Mouse (Mus musculus): Measurements from ENCODE around the gene Psmb11. TPM values are rescaled to one million over a fixed set of nuclear protein-coding genes. Genes with fewer than 3 reads are reported as not detected.

Psmb11 gene
- total RNA-seq (2021): not detected
- long read RNA-seq, experiment 1: 0 reads
- long read RNA-seq, experiment 2: 0 reads

DNA sequence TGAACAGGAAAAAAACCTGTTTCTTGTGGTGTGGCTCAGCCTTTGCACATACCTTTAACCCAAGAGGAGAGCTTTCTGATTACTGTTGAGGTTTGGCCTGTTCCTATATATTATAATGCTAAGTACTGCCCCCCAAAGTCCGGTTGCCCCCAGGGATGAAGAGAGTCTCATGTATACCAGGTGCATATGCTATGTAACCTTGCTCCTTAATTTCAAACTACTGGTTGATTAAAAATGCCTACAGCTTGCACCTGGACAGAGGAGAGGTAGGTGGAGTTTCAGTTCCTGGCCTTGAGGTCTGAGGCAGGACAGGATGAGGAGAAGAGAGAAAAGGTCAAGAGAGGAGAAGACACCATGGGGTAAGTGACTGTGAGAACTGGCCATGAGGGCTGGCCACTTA is at the start of gene Psmb11:
Gene Psmb11, plus strand, starts transcription at position 301 of the 400 bp plus-strand sequence.
- no peak for DNase-seq

DNA sequence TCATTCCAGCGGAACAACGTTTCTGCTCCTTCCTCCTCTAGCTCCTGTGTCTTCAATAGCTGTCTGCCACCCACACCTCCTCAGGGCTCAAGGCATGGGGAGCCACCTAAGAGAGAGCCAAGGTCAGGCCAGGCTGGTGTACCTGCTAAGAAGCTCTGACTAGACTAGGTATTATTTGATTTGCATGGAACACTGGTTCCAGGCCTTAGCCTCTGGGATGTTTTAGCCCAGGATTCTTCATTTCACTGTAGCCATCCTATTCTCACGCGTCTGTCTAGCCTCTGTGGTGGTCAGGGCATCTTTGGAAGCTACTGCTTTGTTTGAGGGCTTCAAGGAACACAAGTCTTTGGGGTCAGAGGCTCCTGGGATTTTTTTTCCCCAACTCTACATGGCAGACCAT is 49.1 kb upstream of the Psmb11 start:
- DNase-seq: no peak

DNA sequence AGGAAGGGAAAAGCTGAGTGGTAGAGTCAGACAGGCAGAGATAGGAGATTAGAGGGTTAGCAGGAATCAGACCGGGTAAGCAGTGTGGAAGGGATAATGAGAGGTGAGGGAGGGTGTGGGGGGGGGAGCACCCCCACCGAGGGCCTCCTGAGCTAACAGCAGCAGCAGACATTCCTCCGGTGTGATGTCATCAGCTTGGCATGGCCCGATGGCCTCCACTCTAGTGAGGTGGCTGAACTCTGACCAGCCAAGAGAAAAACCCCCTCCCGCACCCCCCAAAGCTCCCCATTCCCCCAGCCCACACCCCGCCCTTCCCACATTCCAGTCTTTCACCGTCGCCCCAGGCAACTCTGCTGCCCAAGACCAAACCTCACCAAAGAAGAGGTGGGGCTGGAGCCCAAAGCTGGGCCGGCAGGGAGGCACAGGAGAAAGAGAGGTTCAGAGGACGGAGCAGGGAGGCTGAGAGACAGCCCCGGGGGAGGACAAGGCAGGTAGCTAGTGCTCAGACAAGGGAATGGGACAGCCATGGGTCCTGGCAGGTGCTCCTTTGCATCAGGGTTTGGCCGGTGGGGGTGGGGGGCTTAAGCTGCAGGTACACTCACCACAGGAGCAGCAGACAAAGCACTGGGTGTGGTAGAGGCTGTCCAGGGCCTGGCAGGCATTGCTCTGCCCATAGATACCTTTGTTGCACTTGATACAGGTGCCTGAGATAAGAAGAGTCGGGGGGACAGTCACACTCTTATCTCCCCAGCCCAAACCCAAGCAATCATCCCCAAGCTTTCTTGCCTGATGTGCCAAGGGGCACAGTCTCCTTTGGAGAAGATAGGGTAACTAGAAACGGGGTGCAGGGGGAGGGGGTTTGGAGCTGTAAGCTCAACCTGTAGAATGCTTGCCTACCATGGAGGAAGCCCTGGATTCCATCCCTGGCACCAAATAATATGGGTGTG is 48.2 kb upstream of the Psmb11 start:
- DNase-seq: no peak

DNA sequence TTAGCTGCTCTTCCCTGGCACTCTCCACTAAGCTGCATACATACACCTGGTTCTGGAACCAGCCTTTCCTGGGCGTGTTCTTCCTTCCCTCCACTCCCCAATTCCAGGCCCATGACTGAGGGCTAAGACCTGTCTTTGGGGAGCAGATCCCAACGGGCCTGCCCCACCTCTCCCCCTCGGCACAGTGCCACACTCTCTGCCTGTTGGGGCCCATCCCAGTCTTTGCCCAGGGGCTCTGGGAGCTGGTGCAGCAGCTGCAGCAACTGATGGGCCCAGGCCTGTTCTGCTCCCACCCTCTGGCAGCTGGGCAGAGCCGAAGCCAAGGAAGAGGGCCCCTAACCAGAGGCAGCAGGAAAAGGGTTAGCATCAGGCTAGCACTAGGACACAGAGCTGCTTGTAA is 47.0 kb upstream of the Psmb11 start:
- DNase-seq: peak; percentile 56

DNA sequence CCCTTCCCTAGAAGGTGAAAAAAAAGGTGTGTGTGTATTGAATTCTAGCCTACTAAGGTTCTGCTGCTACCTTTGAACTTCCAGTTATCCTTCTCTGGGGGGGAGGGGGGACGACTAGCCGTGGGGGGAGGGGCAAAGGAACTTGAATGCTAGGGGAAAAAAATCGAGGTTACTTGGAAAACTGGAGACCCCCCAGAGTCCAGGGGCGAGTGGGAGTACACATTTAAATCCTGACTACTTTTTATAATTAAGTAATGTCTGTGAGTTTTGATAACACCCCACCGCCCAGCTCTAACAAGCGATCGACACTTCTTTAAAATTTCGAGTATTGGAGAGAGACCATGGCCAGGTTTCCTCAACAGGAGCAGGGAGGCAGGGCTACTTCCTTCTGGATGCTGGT is 46.2 kb upstream of the Psmb11 start:
- DNase-seq: no peak

DNA sequence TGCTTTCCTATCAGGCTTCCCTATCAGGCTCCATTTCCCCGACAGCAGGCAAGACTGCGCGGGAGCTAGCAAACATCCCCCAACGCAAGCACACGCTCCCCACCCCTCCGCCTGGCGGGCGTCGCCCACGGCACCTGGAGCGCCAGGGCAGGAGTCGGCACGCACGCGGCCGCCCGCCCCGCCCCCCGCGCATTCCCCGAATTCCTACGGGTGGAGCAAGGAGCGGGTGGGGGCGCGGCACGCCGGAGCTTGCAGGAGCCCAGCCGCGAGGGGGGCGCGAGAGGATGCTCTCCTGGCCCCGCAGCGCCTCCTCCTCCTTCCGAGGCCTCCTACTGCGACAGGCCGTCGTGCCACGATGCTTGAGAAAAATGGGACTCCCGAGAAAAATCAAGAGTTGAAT is 45.6 kb upstream of the Psmb11 start:
- DNase-seq: peak; percentile 79

DNA sequence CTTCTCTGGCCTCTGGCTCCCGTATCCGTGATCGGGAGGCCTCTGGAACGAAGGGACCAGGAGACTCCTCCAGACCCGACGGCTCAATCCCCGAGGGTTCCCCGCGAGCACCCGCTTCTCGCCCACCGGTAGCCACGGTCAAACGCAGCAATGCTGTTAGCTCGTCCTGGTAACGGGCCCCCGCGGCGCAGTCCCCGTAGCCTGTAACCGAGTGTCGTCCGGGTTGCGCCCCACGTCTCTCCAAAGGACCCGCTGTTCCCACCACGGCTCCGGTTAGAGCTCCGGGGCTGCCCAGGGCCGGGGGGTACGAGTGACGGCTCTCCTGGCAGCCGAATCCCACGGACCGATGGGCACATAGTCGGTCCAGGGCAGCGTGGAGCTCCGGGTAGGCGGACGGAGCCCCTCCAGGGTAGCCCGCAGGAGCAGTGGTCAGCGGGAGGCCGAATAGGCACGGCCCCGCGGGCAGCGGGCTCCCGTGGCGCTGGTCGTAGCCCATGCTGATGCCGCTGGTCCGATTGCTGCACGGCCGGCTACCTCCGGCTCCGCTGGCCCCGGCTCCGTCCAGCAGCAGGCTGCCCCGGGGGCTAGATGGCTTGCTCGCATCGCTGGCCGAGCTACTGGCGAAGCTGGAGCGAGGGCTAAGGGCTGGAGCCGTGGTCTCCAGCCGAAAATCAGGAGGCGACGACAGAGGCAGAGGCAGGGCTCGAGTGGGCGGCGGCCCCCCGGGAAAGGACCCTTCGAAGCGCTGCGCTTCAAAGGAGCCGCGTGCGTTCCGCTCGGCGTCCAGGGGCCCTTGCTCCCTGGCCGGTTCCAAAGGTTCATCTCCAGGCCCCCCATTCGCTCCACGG is 44.8 kb upstream of the Psmb11 start:
- DNase-seq: peak; percentile 45

DNA sequence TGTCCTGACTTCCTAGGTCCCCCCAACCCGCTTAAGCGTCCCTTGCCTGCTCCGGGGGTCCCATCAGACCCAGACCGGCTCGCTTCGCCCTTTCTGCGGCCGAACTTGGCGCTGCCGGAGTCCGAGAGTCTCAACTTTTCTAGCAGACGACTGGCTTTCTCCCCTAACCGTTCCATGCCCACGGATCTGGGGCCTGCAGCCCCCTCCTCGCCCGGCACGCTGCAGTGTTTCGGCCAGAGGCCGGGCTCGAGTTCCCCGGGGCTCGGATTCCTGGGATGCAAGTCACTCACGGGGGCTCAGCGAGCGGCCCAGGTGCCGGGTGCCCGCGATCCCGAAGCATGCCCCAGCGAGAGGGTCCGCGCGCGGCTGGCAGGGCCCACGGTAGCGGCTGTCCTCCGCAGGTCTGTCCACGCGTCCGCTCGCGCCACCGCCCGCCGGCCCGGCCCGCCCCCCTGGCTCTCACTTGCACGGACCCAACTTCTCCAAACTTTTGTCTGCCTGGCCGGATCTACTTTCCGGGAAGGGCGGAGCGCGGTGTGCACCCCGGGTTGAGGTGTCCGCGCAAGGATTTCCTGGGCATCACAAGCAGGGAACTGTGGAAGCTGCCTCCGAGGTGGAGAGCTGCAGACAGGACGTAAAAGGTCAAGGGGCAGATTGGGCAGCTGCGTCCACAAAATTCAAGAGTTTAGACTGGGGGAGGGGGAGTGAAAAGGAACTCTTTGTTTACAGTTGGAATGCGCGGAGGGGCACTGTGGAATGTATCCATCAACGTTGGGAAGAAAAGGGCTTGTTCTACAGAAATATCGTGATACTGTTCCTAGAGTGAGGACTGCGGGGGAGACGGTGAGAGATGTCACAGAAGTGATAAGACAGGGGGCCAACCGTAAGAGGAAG is 43.9 kb upstream of the Psmb11 start, which contains the start of gene Ajuba:
Gene Ajuba, minus strand, starts transcription at position 470 of the 894 bp plus-strand sequence.
- DNase-seq: peak; percentile 84

DNA sequence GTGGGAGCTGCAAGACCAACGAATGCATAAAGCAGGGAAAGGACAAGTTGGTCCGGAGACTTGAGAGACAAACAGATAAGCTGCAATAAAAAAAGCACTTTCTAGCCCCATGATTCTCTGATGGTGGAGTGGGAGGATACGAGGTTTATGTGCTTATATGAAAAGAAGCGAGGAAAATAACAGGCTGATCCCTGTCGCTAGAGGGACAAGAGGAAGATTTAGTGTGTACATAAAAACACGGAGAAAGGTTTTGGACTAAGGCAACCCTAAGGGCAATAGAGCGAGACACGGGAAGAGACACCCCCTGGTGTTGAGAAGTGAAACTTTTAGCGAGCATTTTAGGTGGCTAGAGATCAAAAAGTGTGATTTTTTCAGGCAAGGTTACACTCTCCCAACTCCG is 43.2 kb upstream of the Psmb11 start:
- DNase-seq: no peak

DNA sequence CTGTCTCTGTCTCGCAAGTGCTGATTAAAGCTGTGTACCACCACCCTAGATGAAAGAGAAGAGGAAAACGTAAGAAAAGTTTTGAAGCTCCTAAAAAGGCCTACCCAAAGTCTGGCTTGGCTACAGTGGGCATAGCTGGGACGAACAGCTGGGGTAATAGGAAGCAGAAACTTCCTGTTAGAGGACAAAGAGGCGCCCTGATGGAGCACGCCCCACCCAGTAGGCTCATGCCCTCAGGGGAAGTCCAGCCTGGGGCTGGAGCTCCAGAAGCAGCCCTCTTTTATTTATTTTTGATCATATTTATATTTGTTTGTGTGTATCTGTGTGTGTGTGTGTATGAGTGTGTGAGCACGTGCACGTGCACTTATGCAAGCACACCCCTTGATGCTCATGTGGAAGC is 41.6 kb upstream of the Psmb11 start:
- no peak for DNase-seq

DNA sequence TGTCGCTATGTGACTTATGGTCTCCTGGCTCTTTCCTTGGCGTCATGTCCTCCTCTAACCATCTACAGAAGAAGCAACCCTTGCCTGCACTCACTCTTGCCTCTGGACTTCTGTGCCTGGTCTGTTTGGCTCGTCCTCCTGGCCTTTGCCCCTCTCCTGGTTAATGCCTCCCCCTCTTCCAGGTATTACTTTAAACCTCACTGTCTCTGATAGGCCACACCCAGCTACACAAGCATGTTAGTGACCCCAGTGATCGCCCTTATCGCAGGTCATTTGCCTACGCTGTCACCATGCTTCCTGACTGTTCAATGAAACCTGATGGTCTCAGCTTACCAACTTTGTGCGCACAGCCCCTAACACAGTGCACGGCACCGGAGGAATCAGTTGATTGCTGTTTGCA is 38.7 kb upstream of the Psmb11 start:
- DNase-seq: no peak

DNA sequence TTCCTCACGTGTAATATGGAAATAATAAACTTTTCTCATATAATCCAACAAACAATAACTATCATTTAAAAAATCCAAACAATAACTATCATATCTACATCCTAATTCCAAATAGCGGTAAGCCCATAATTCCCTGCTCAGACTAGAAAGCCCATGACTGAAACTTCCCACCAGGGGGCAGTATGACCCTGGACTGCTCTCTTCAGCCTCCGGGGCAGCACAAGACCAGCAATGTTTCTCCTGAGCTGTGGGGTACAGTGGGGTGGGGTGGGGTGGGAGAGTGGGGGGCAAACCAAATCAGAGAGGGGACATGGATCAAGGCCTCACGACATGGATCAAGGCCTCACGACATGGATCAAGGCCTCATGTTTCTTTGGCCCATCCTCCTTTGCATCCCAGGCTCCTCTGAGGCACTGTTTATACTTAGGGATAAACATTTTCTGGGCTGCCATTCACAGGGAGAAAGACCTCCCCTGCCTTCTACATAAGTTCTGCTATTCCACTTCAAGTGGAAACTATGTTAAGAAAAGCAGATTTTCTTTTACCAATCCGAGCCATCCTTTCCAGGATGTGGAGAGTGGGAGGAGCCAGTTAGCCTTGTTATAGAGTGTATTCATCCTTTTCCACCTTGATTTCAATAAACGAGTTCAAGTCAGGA is 37.4 kb upstream of the Psmb11 start:
- peak; percentile 72 for DNase-seq

DNA sequence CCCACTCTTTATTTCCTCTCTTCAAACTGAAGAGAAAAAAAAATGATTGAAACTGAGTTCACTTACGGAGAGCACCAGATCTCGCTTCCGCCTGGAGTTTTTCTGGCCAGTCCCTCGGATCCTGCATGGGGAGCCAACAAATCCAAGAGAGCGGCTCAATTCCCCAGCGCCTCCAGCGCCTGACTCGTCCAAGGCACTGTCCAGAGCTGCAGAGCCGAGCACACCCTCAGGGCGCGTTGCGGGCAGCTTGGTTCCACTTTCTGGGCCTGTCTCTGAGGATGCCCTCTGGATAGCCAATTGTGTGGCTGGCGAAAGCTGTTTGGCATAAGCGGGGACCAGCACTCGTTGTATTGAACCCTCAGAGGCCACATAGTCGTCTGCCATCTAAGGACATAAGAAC is 30.2 kb upstream of the Psmb11 start:
- no peak for DNase-seq

DNA sequence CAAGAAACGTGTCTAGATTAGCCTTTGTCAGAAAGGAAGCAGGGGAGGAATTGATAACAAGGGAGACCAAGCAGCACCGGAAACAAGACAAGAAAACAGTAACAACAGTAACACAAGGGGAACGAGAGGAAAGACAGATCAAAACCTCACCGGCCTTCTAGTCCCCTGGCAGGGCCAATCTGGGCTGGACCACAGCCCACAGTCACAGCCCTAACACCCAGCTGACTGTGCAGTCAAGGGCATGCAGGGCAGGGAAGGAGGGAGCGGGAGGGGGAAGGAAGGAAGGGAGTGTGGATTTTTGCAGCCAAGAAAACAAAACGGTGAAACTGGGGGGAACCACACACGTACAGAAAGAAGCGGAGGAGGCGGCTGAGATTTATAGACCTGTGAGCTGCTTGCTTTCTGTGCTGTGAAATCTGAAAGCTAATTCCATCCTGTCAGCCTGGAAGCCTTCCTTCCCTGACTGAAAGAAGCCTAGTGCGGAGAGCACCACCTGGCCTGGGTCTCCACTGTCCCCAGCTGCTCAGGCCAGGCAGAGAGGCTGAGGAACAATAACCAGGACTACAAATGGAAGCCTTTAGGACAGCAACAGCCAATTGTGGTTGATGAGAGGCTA is 28.8 kb upstream of the Psmb11 start:
- DNase-seq: no peak

DNA sequence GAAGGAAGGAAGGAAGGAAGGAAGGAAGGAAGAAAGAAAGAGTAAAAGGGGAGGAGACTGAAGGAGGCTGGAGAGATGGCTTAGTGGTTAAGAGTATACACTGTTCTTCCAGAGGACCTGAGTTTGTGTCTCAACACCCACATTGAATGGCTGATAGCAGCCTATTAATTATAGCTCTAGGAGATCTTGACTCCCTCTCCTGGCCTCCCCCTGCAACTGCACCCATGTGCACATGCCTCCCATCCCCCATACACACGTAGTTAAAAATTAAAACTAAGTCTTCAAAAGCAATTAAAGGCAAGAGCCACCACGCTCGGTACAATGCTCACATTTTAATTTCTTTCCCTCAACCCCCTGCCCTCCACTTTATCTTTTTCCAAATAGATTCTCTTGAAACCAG is 27.2 kb upstream of the Psmb11 start:
- DNase-seq: no peak

DNA sequence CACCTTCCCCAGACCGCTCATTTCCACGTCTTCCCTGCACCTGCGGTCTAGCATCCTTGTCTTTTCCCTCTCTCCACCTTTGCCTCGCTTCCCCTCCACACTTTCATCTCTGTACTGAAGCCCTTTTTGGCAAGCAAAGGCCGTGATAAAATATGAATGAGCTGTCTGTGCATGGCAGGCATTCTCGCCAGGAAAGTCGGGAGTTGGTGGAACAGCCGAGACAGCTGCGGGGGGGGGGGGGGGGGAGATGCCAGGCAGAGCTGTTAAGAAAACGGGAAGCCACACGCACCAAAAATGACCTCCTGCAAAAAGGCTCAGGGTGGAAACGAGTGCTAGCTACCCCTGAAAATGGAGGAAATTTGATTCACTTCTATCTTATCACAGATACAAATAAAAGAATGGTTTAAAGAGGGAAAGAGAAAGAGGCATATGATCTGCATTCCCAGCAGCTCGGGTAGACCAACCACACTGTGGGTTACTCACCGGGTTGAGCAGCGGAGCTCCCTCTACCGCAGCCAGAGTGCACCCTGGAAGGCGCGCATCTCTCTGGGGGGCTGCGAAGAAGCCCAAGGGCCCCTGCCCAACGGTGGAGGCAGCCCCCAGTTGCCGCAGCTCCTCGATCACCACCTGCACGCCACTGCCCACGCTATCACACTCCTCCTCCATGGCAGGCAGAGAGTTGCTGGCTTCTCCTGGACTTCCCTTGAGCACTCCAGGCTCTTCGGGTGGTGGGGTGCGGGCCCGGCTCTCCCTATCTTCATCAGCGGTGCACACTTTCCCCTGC is 26.4 kb upstream of the Psmb11 start:
- no peak for DNase-seq

DNA sequence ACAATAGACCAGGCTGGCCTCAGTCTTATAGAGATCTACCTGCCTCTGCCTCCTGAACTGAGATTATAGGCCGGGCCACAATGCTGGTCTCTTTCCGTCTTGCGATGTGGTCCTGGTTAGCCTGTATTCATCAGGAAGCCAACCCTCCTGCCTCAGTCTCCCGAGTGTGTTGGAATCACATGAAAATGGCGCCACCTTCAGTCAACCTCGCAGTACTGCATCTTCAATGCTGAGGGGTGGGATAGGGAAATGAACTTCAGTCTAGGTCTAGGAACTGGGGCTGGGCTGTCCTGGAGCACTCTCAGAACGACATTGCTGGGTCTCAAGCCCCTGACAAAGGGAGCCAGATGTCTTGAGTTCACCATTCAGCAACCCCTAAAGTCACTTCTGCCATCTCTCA is 24.1 kb upstream of the Psmb11 start:
- DNase-seq: no peak

DNA sequence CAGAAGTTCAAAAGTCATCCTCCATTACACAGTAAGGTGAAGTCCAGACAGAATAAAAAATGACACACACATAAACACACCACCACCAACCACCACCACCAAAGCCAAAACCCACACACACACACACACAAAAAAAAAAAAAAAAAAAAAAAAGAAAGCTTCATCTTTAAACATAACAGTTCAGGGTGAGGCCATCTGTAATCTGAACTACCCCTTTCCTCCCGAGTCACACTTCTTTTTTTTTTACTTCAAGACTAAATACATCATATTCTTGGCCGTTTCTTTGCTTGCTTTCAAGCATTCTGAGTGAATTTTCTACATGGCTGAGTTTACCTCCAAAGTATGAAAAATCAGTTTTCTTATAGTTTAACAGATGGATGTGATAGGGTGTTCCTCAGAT is 19.6 kb upstream of the Psmb11 start:
- no peak for DNase-seq

DNA sequence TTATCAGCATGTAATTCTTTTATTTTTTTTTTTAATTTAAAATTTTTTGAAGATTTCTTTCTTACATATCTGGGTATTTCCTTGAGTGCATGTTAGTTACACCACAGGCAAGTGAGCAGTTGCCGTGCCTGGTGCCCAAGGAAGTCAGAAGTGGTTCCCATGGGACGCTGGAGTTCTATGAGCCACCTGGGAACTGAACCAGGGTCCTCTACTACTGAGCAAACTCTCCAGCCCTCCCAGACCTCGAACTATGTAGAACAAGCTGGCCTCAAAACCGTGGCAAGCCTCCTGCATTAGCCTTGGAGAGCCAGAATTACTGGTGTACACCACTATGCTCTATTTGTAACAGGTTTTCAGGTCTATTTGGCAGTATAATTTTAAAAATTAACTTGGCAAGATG is 18.6 kb upstream of the Psmb11 start:
- DNase-seq: no peak

DNA sequence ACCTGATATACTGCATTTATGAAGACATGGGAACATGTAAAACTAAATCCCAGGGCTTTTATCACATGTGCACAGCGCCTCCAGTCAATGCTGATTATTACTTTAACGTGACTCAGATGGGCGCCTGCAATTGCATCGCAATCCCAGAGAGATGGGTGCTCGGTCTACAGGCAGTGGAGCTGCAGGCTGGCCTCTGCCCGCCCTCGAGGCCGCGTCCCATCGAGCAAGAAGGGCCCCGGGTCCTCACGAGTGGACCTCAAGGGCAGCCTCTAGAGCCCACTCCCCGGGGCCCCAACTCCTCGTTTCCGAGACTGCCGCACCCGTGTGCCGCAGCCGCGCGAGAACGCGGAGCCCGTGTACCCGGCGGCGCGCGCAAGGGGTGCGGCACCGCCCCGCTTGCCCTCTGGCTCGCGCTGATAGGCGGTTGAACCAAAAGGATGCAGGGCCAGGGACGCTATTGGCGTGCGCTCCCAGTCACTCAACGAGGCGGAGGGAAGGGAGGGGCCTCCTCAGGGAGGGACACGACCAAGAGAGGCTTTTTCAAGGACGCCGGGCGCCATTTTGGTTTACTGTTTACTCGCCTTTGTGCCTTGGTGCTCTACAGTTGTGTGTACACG is 18.1 kb upstream of the Psmb11 start:
- peak; percentile 93 for DNase-seq
